Mouse (Mus musculus) T-helper 17 cell (primary cell): ENCODE results near the gene Ctrl.
"Not testable (repeated sequence)": the region's sequence is repeated elsewhere in the genome, so short reads cannot be mapped to it uniquely, and the experiment has no call there.

Experiments
- in situ Hi-C, 2 experiments: fragments of 300-600 bp; cut with MboI, MseI; formaldehyde crosslinking; loops; 1 replicate in 1 of 2; 2 replicates in 1 of 2; pipeline ENCODE4 v1.15.1; 2025; ENCODE audit warnings: high pct_unique_total_duplicates in 2 of 2

The Ctrl gene

DNA sequence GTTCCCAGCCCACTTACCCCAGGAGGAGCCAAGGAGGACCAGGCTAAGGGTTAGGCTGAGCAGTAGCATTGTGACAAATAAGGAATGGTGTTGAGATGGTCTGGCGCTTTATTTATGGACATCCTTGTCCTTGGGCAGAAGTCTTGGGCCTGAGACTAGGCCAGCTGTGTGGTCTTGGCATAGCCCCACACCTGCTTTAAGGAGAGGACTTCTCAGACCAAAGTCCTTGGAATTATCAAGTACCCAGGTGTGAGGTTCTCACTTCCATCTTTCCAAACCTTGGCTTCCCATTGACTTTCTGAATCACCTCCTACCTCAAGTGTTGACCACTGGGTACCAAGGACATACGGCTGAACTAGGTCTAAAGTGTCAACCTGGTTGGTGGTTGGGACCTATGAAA, at the start of gene Ctrl:
Gene Ctrl (minus strand): TSS at position 101 of the 400 bp plus-strand sequence.
- in situ Hi-C loops: loop anchor here (5.0 kb wide), 2 partner anchors 46 to 221 kb away; no protein-coding TSS in a partner anchor

DNA sequence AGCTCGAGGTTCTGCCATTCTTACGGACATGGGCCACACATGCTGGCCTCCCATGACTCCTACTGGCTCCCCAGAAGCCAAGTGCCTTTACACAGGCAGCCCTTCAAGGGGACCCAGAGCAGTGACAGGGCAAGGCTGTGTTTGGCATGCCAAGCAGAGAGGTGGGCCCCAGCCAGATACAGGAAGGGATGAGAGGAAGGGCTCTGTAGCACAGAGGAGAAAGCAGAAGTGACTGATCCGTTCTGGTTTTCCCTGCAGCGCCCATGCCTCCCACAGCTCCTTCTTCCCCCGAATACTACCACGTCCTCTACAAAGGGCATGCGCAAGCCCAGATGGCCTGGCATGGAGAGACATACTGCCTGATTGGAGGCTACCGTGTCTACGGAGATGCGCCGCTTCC, 49.7 kb upstream of the Ctrl start:
- in situ Hi-C loops: not testable (repeated sequence)

DNA sequence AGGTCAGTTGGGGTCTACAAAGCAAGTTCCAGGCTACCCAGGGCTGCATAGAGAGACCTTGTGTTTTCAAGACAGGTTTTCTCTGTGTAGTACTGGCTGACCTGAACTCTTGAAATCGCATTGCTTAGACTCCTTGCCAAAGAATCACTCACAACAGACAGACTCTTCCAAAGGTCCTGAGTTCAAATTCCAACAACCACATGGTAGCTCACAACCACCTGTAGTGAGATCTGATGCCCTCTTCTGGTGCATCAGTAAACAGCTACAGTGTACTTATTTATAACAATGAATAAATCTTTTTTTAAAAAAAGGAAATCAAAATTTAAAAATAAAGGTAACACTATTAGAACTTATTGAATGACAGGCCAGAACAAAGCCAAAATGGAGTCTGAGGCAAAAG, 47.5 kb upstream of the Ctrl start:
- in situ Hi-C loops: no loop called here

DNA sequence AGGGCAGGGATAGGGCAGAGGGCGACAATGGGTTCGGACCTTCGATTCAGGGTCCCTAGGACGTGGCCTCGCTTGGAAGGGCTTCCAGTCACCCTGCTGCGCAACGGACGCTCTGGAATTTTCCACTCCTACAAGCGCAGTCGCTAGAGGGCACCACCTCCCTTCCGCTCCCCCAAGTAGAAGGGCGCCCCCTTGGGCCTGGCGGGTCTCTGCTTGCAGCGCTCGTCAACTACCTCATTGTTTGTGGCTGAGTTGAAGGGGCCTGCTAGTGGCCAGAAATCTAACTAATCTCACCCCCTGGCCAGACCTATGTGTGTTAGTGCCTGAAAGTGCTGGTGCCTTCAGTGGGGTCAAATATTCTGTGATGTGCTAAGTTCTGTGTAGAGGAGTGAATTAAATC, 45.7 kb upstream of the Ctrl start, which contains the start of gene Dpep3:
Gene Dpep3 (minus strand): TSS at position 105 of the 400 bp plus-strand sequence.
- in situ Hi-C loops: no loop called here

DNA sequence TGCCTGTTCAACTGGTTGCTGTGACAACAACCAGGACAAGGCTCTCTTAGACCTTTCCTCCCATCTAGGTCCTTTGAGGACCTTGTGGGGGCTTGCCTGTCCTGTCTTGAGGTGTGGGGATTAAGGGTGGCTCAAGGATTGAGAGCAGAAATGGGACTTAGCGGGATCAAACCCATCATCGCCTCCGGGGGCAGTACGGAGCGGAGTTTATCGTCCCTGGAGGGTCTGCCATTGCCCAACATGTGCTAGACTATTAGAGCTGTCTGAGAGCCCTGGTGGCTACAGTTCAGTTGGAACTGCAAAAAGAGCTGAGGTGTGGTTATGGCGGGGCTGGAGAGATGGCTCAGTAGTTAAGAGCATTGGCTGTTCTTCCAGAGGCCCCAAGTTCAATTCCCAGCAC, 41.7 kb upstream of the Ctrl start:
- in situ Hi-C loops: no loop called here

DNA sequence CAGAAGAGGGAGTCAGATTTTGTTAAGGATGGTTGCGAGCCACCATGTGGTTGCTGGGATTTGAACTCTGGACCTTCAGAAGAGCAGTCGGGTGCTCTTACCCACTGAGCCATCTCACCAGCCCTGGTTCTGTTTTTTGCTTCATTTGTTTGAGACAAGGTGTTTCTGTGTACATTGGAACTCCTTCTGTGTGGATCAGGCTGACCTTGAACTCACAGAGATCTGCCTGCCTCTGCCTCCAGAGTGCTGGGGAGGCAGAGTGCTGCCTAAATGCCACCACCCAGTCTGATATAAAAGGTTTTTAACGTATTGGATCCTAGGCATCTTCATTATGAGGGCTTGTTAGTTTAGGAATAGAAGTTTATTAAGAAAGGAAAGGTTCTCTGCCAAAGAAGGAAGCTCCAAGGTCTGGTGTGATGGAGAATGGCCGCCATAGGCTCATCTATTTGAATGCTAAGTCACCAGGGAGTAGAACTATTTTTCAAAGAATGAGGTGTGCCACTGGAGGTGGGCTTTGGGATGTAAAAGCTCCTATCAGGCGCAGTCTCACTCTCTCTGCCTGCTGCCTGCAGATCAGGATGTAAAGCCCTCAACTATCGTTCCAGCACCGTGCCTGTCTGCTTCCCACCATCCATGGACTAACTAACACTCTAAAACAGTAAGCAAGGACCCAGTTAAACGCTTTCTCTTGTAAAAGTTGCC, 37.5 kb upstream of the Ctrl start:
- in situ Hi-C loops: no loop called here

DNA sequence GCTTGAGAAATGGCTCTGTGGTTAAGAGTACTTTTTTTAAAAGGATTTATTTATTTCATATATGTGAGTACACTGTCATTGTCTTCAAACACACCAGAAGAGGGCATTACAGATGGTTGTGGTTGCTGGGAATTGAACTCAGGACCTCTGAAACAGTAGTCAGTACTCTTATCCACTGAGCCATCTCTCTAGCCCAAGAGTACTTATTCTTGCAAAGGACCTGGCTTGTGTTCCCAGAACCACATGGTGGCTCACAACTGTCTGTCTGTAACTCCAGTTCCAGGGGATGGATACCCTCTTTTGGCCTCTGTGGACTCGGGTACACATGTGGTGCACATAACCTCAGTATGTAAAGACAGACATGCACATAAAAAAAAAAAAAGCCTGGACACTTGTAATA, 35.7 kb upstream of the Ctrl start:
- in situ Hi-C loops: no loop called here

DNA sequence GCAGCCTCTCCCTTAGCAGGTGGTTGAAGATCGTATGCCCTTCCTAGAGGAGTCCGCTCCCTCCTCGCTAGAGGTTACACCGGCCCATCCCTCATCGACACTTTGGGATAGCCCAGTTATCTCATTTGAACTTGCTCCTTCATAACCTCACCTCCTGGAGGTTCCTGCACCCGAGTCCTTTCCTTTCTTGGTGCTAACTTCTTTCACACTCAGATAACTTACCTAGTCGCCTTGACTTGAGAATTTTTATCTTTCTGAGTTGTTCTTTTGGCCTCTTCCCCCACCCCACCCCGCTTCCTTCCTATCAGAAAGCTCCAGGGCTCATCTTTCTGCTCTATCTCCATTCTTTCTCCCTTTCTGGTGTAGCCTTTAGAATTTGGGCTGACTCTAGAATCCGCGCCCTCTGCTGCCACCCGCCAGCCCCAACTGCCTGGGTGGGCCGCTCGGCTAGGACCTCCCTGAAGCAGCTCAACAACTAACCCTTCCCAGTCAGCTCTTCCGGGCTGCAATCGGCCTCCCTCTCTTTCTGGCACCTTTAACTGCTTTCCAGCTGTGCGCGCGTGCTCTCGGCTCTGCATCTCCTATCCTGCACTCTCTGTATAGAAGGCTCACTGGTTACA, 33.1 kb upstream of the Ctrl start:
- in situ Hi-C loops: no loop called here

DNA sequence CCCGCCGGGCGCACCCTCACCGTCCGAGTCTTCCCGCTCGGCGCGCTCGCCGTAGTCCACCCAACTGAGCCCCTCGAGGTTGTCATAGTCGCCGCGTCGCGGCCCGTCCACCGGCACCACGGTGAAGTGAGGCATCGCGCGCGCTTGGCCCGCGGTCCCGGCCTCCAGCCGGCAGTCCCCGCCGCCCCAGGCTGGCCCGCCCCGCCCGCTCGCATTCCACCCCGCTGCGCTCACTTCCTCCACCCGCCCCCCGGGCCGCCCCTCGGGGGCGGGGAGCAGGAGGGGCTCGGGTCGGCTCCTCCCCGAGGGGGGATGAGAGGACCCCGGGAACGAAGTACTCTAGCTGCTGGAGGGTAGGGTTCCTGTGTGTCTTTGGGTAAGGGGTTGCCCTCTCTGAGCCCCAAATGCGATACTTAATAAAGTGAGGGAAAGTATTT, 32.3 kb upstream of the Ctrl start, which contains the start of gene Slc12a4:
Gene Slc12a4 (minus strand): TSS at position 193 of the 437 bp plus-strand sequence.
- in situ Hi-C loops: no loop called here

DNA sequence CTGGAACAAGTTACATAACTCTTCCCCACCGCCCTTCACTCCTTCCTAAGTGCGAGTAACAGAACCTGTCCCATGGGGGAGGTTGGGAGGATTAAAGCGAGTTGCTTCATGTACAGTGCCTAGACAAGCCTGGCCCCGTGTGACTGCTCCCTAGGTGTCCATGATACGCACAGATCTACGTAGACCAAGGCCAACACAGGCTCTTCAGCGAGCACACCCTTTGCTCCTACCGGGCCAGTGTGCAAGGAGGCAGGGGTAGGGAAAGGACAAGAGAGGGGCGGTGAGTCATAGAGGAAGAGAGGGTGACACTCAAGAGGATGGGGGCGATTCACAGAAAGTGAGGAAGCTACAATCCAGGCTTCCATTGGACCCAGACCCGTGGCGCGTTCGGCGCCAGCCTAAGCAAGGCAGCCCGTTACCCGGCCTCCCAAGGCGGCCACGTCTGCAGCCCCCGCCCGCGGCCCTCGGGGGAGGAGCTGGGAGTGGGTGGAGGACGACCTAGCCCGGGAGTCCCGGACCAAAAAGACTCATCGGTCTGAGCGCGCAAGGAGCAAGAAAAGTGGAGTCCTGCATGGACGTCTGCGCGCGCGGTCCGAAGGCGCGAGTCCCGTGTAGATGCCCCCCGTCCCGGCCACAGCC, 31.7 kb upstream of the Ctrl start:
- in situ Hi-C loops: no loop called here

DNA sequence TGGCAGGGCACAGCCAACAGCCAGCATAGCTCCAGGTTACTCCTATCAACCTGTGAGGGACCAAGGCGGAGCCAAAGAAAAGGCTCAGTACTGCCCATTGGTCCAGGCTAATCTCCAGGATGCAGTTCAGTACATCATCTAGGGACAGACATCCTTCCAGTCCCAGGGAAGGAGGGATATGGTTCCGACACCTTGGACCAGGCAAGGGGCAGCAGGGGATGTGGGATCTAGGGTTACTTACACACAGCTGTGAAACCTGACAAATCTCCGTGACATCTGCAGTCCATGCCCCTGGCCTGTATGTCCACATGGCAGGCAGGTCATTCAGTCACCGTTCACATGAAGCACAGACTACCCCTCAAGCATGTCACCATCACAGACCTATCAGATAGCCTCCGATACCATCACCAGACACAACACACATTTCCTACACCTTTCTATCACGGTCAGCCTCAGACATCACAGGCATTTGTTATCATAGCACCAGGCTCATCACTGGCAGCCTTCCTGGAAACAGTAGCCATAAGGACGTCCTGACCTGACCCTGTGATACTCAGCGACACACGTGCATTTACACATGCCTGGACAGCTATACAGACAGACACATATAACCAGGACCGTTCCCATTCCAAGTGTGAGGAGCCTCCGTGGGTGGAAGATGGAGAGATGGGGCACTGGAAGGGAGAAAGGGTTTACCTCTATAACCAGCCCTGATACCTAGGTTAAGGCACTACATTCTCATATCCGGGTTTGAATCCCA, 31.0 kb upstream of the Ctrl start:
- in situ Hi-C loops: no loop called here

DNA sequence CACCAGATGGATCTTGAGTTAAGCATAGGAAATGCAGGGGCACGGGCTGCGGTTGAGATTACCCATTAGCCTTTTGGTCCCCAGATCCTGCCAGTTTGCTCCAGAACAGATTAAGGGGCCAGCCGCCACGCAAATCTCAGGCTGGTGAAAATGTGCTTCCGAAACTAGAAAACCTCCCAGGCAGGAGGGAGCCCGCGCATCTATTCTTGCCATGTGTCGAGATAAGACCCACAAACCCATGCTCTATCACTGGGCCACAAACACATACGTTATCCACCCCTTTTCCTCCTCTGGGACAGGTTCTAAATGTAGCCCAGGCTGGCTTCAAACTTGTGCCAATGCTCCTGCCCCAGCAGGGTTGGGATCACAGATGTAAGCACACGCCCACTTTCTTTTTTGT, 27.9 kb upstream of the Ctrl start:
- in situ Hi-C loops: no loop called here

DNA sequence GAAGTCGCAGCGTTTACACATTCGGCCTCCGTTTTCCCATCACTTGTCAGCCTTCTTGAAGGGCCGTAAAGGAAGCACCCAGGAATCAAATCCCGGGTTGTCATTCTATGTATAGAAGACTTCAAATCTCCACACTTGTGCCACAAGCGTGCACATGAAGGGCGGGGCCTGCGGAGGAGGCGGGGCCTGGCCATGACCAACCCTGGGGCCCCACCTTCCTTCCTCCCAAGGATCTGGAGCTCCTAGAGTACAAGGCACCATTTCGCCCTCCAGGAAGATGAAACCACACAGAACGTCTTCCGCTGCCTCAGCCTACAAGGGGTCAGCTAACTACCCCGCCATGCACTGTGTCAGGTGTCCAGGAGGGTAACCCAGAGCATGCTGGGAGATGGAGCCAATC, 27.4 kb upstream of the Ctrl start:
- in situ Hi-C loops: no loop called here

DNA sequence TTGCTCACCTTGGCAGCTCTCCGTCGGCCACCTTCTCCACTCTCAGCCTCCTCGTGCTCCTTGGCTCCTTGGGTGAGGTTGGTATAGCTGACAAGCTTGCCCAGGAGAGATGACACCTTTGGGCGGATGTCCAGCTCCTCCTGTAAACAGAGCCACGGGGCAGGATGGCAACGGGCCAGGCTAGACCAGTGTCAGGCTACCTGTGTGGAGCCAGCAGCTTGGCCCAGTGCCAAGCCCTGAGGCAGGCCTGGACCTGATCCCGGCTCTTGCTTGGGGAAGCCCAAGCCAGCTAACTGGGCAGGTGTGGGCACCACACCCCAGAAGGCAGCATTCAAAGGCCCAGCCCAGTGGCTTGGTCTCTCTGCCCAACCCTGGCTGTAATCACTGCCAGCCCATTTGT, 25.7 kb upstream of the Ctrl start:
- in situ Hi-C loops: no loop called here

DNA sequence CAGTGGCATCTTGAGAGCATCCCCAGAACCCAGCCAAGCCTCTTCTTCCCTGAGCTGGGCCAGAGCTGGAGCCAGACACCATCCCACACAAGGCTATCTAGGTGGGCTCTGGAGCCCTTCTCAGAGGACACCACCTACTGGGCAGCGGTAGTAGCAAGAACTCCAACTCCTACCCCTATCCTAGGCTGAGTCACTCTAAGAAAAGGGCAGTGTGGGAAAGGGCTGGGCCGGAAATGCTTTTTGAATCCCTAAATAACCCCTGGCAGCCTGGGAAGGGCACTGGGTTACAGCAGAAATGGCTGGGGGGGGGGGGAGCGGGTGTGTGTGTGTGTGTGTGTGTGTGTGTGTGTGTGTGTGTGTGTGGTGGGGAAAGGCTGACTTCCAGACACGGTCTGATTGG, 24.2 kb upstream of the Ctrl start:
- in situ Hi-C loops: no loop called here

DNA sequence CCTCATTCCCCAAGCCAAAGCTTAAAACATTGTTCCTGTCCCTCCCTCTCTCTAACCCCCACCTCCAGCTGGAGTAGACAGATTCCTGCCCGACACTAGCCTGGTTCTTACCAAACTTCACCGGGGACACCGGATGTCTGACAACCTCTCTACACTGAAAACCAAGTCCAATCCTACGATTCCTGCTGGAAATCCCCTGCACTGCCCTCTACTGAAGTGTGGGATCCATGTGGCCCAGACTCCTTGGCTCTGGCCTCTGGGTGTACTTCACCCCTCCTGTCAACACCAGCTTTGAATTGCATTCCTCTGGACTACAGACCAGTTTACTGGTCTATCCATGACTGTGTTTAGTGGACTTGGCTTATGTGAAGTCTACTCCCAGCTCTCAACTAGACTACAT, 22.9 kb upstream of the Ctrl start:
- in situ Hi-C loops: no loop called here

DNA sequence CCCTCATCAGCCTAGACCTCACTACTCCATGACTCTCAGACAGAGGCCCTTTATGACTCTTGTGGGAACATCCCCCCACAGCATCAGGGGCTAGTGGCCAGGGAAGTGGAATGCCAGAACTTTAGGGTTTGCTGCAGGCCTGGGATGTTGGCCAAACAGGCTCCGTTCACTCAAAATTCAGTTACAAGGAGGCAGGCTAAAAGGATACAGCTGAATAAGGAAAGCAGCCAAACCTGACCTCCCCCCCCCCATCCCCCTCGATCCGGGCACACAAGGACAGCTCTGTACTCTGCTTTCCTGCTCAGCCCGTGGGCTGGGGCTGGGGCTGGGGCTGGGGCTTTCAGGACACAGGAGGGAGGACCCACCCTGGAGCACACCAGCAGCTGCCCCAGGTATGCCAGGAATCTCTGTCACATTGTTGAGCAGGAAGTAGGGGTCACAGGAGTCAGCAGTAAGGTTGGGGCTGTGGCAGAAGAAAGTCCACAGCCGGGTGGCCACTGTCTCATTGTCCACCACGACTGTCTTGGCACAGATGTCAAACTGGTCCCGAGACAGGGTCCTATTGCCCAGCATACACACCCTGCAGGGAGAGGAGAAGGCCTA, 17.5 kb upstream of the Ctrl start:
- in situ Hi-C loops: no loop called here

DNA sequence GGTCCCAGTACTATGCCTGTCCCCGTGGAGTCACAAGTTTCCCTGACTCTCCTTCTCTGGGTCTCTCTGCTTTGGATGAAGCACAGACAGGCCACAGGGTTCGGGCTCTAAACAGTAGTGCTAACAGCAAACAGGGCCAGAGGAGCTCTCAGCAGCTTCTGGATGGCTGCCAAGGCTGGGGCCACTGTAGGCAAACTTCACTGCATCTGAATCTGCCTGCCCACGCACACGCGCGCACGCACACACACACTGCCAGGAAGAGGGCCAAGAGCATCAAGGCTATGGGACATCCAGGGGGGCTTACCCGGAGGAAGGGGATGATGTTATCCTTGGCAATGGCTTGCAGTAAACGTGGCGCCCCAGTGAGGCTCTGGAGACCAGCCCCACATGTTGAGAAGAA, 15.7 kb upstream of the Ctrl start:
- in situ Hi-C loops: no loop called here

DNA sequence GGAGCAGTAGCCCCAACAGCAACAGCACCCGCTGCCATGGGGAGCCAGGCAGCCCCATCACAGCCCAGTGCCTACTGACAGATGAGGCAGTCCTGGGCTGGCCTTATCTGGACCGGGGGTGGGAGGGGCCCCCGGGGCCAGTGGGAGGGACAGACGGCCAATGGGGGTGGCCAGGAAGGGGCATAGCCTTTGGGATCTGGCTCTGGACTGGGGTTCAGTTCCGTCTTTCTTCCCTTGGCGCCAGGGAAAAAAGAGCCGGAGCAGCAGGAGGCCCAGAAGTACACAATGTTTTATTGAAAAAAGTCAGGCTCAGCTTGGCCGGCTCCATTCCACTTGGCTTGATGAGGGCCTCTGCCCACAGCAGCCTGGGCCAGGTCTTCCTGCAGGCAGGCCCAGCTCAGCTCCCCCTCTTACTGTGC, 9.7 kb upstream of the Ctrl start, which contains the start of gene Lcat:
Gene Lcat (minus strand): TSS at position 62 of the 419 bp plus-strand sequence.
- in situ Hi-C loops: no loop called here

DNA sequence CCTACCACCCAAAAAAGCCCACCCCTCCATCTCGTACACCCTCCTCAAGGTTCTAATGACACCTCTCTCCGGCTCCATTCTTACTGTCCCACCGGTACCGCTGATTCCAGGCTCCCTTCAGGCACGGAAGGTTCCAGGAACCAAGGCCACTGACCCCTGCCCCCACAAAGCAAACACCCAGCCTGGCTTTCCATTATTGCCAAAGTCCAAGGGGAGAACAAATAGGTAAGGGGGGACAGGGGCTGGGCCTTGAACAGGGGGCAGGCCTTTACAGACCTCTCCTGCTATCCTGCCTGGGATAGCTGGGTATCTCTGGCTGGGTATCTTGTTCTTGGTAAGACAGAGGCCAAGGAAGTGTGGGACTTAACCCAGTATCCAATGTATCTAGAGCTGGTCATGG, 8.9 kb upstream of the Ctrl start:
- in situ Hi-C loops: no loop called here

DNA sequence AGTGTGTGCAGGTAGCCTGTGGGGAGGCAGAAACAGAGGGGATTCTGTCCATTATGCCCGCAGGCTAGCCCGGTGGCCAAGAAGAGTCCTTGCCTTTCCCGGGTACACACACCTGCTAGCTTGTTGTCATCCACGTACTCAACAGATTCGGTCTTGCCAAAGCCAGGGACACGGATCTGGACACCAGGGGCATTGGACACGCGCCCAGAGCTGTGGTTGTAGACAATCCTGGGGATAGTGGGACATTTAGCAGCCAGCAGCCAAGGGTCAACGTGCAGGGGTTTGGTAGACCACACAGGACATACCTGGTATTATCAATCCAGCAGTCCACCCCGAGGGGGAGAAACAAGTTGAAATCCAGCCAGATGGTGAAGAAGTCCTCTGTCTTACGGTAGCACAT, 8.4 kb upstream of the Ctrl start:
- in situ Hi-C loops: no loop called here

DNA sequence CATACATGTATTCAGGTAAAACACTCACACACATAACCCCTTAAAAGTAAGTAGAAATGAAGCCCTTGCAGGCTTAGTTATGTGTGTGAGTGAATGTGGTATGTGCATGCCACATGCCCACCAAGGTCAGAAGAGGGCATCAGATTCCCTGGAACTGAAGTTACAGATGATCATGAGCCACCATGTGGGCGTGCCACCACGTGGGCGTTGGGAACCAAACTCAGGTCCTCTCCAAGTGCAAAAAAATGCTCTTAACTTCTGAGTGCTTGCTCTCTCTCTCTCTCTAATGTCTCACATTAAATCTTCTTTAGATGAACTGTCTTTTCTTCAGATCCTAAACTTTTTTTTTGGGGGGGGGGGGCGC, 4.6 kb upstream of the Ctrl start, which contains the start of gene Psmb10:
Gene Psmb10 (minus strand): TSS at position 139 of the 364 bp plus-strand sequence.
- in situ Hi-C loops: loop anchor here in 1 of 2 experiments (5.0 kb wide), 1 partner anchor 226 kb away; no protein-coding TSS in a partner anchor
